Mouse (Mus musculus) bone marrow, adult 2 months (tissue): ENCODE data around the gene Fev.

ENCODE experiments used
- CTCF ChIP-seq: fragments of 200-500 bp; IDR thresholded peaks from 2 replicates; pipeline ENCODE4 v1.5.1; 2011; ENCODE audit warnings: low read length, control low read depth; ENCODE audit not compliant: control insufficient read depth, insufficient read depth
- POLR2A ChIP-seq: fragments of 200-500 bp; IDR thresholded peaks from 2 replicates; pipeline ENCODE4 v1.6.1; 2011; ENCODE audit warnings: low read depth, mild to moderate bottlenecking, control low read depth, low read length, borderline replicate concordance; ENCODE audit not compliant: control insufficient read depth

- TF ChIP-seq POLR2A = no peak
- no peak for TF ChIP-seq CTCF
These were observed 39.2 kb upstream of the Fev start for GRCm38 (mm10) chr1:74924464-74924863.
